18 mouse cellular contexts compared by ENCODE assay signal in genomic region chr2:153481108-153481860, GRCm38 (mm10). TPM values are rescaled to one million over a fixed set of nuclear protein-coding genes. Genes with fewer than 3 reads are reported as not detected.
DNase-seq lines count a peak whose midpoint lies in the region; ATAC-seq lines count a peak whose summit lies in the region.
"Had no signal": no experiment of that assay in that cellular context is flagged by ENCODE, and none has a peak within 500 bp of the region (broad histone marks: within the 10 kb centered on the region; RNA-seq: fewer than 3 reads in every experiment).

No protein-coding gene starts in this region.

- H3K9ac ChIP-seq in hindbrain, embryonic 13.5 days = peak overlapping the region; percentile 39; the same call in 1 of the 2 replicates
- no peak overlapping the region for H3K9ac ChIP-seq in hindbrain, embryonic 12.5 days
- no peak overlapping the region for H3K9ac ChIP-seq in neural tube, embryonic 14.5 days (replicated peaks; ENCODE audit: low read depth, low read length)
- no peak overlapping the region for H3K9ac ChIP-seq in neural tube, embryonic 15.5 days (replicated peaks)
- H3K9ac ChIP-seq: embryonic facial prominence, embryonic 13.5 days had no signal

- 76% methylated on average over 7 of the region's 7 CpGs for WGBS in hindbrain, embryonic 13.5 days
- 64% methylated on average over 7 of the region's 7 CpGs for WGBS in hindbrain, embryonic 12.5 days
- WGBS in neural tube, embryonic 14.5 days = 76% methylated on average over 7 of the region's 7 CpGs
- 69% methylated on average over 7 of the region's 7 CpGs for WGBS in neural tube, embryonic 15.5 days

- no peak overlapping the region for H3K4me2 ChIP-seq in hindbrain, embryonic 13.5 days
- no peak overlapping the region for H3K4me2 ChIP-seq in hindbrain, embryonic 12.5 days (replicated peaks)
- no peak overlapping the region for H3K4me2 ChIP-seq in neural tube, embryonic 14.5 days (ENCODE audit: low read depth, low read length)
- no peak overlapping the region for H3K4me2 ChIP-seq in neural tube, embryonic 15.5 days
- H3K4me2 ChIP-seq: embryonic facial prominence, embryonic 13.5 days; limb, embryonic 12.5 days had no signal

- no peak overlapping the region for H3K4me3 ChIP-seq in hindbrain, embryonic 13.5 days
- no peak overlapping the region for H3K4me3 ChIP-seq in hindbrain, embryonic 12.5 days
- no peak overlapping the region for H3K4me3 ChIP-seq in neural tube, embryonic 14.5 days (ENCODE audit: low read depth, low read length)
- no peak overlapping the region for H3K4me3 ChIP-seq in neural tube, embryonic 15.5 days (replicated peaks)
- H3K4me3 ChIP-seq: embryonic facial prominence, embryonic 13.5 days; limb, embryonic 12.5 days had no signal

- H3K27ac ChIP-seq in hindbrain, embryonic 13.5 days = no peak overlapping the region
- no peak overlapping the region for H3K27ac ChIP-seq in hindbrain, embryonic 12.5 days
- H3K27ac ChIP-seq in neural tube, embryonic 14.5 days (ENCODE audit: low read depth, low read length) = 0 out of 2 replicates have a peak overlapping the region, but pooled peaks have one; percentile 5
- H3K27ac ChIP-seq in neural tube, embryonic 15.5 days (replicated peaks) = no peak overlapping the region
- H3K27ac ChIP-seq: embryonic facial prominence, embryonic 13.5 days had no signal

- H3K36me3 ChIP-seq in hindbrain, embryonic 13.5 days = no peaks in the 10 kb centered on the region
- H3K36me3 ChIP-seq in hindbrain, embryonic 12.5 days = no peaks in the 10 kb centered on the region
- H3K36me3 ChIP-seq in neural tube, embryonic 14.5 days (ENCODE audit: control insufficient read depth, insufficient read depth, low read length) = no peaks in the 10 kb centered on the region
- H3K36me3 ChIP-seq in neural tube, embryonic 15.5 days = peaks cover 7% of the 10 kb centered on the region; the same call in 1 of the 2 replicates
- H3K36me3 ChIP-seq in splenic B cell, adult 2 months (ENCODE audit: control insufficient read depth, insufficient read depth, low read length, poor library complexity, severe bottlenecking) = no peaks in the 10 kb centered on the region
- H3K36me3 ChIP-seq: embryonic facial prominence, embryonic 13.5 days; limb, embryonic 12.5 days had no signal

- no peak for ATAC-seq in hindbrain, embryonic 13.5 days (ENCODE audit: low FRiP score)
- ATAC-seq in hindbrain, embryonic 12.5 days (ENCODE audit: low FRiP score) = no peak
- no peak for ATAC-seq in neural tube, embryonic 14.5 days (ENCODE audit: low read depth)
- ATAC-seq in neural tube, embryonic 15.5 days (ENCODE audit: low FRiP score) = no peak

- peak; percentile 67 for DNase-seq in kidney, postnatal 14 days
- DNase-seq in splenic B cell, adult 2 months (ENCODE audit: low read depth, low spot score) = peak; percentile 35
- no peak for DNase-seq in lung, postnatal 36 days
- no peak for DNase-seq in adrenal gland, postnatal 14 days
- DNase-seq: heart, postnatal 4 days; lung, postnatal 4 days; retina, postnatal 1 day; thymus, adult 18-20 months had no signal

- no peaks in the 10 kb centered on the region for H3K9me3 ChIP-seq in hindbrain, embryonic 13.5 days
- H3K9me3 ChIP-seq in hindbrain, embryonic 12.5 days (replicated peaks) = no peaks in the 10 kb centered on the region
- no peaks in the 10 kb centered on the region for H3K9me3 ChIP-seq in neural tube, embryonic 14.5 days (ENCODE audit: control insufficient read depth, low read length)
- no peaks in the 10 kb centered on the region for H3K9me3 ChIP-seq in neural tube, embryonic 15.5 days (replicated peaks)
- H3K9me3 ChIP-seq: embryonic facial prominence, embryonic 13.5 days; limb, embryonic 12.5 days had no signal

- H3K4me1 ChIP-seq in hindbrain, embryonic 13.5 days (replicated peaks) = peaks cover 55% of the 10 kb centered on the region
- peaks cover 33% of the 10 kb centered on the region for H3K4me1 ChIP-seq in hindbrain, embryonic 12.5 days
- H3K4me1 ChIP-seq in neural tube, embryonic 14.5 days (ENCODE audit: control insufficient read depth, insufficient read depth, low read length) = peaks cover 25% of the 10 kb centered on the region
- H3K4me1 ChIP-seq in neural tube, embryonic 15.5 days = peaks cover 45% of the 10 kb centered on the region

- H3K27me3 ChIP-seq in hindbrain, embryonic 13.5 days = 0 out of 2 replicates have a peak, but pooled peaks cover 15% of the 10 kb centered on the region
- H3K27me3 ChIP-seq in hindbrain, embryonic 12.5 days = peaks cover 19% of the 10 kb centered on the region; the same call in 1 of the 2 replicates
- H3K27me3 ChIP-seq in neural tube, embryonic 14.5 days (ENCODE audit: control insufficient read depth, insufficient read depth, low read length) = no peaks in the 10 kb centered on the region
- H3K27me3 ChIP-seq in neural tube, embryonic 15.5 days (replicated peaks) = no peaks in the 10 kb centered on the region; the same call in 1 of the 2 replicates
- H3K27me3 ChIP-seq in splenic B cell, adult 2 months (ENCODE audit: control insufficient read depth, insufficient read depth, low read length, poor library complexity, severe bottlenecking) = no peaks in the 10 kb centered on the region

RNA-seq across cellular contexts. Expression of gene 4930404H24Rik, which starts 11.3 kb away (rescaled TPM):
- not detected in 2 replicates for polyA plus RNA-seq in hindbrain, embryonic 13.5 days (2015; fragmentation: Nextera tagmentation; extraction: Ambion mirVana)
- polyA plus RNA-seq in hindbrain, embryonic 12.5 days (2016; fragmentation: Nextera tagmentation; extraction: Ambion mirVana) = not detected in 2 replicates
- polyA plus RNA-seq in neural tube, embryonic 14.5 days (2014; fragmentation: Nextera tagmentation; extraction: Ambion mirVana) = not detected in 2 replicates
- not detected in 2 replicates for polyA plus RNA-seq in neural tube, embryonic 15.5 days (2015; fragmentation: Nextera tagmentation; extraction: Ambion mirVana)
- total RNA-seq in adrenal gland, postnatal 14 days (2021) = not detected in 2 replicates
- total RNA-seq: adrenal gland, postnatal 4 days; heart, adult 8-10 months; heart, postnatal 4 days; layer of hippocampus, adult 18-20 months had no signal
- polyA plus RNA-seq: cerebellum, adult 2 months; embryonic facial prominence, embryonic 13.5 days; limb, embryonic 12.5 days had no signal

RNA-seq across cellular contexts. Expression of gene Nol4l, which starts 48.5 kb away (rescaled TPM):
- 42.4 and 43.8 TPM in 2 replicates for polyA plus RNA-seq in hindbrain, embryonic 13.5 days (2015; fragmentation: Nextera tagmentation; extraction: Ambion mirVana)
- polyA plus RNA-seq in hindbrain, embryonic 12.5 days (2016; fragmentation: Nextera tagmentation; extraction: Ambion mirVana) = 33.9 and 36.8 TPM in 2 replicates
- polyA plus RNA-seq in neural tube, embryonic 14.5 days (2014; fragmentation: Nextera tagmentation; extraction: Ambion mirVana) = 44.4 and 47.9 TPM in 2 replicates
- polyA plus RNA-seq in neural tube, embryonic 15.5 days (2015; fragmentation: Nextera tagmentation; extraction: Ambion mirVana) = 31.4 and 36.1 TPM in 2 replicates
- total RNA-seq in adrenal gland, postnatal 14 days (2021) = 15.6 and 16.0 TPM in 2 replicates

Comparison
In these comparisons a context has a peak if more than half of its experiments do, and no peak if none do; other contexts are left out.
1. DNase-seq: peak in kidney, postnatal 14 days (single experiment) and splenic B cell, adult 2 months (single experiment); none in lung, postnatal 36 days (single experiment) and adrenal gland, postnatal 14 days (single experiment).